Comparison of ENCODE assay signal across 8 mouse cellular contexts in the genomic region with DNA sequence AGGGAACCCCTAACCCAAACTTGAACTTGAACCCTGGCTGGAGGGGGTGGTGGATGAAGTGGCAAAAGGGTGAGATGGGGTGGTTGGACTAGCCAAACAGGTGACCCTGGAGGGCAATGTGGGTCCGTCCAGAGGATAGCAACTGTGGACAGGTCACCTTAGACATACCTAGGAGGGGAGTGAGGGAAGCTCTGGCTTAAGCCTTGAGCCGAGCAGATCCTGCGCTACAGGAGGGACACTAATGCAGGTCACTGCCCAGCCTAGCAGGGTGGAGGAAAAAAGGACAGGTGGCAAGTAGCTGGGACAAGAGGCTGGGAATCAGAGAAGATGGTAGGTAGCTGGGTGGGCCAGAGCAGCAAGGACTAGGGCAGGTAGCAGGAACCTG. TPM values are rescaled to one million over a fixed set of nuclear protein-coding genes. Genes with fewer than 3 reads are reported as not detected.
DNase-seq lines count a peak whose midpoint lies in the region; ATAC-seq and TF ChIP-seq lines count a peak whose summit lies in the region.

No protein-coding gene starts in this region.

- H3K27ac ChIP-seq in embryonic fibroblast, embryonic 13.5 days (ENCODE audit: insufficient read depth, low read length), result no peak overlapping the region
- no peak overlapping the region for H3K27ac ChIP-seq in intestine, postnatal 0 days (ENCODE audit: low read depth, low read length)
- no peak overlapping the region; the same call in 1 of the 2 replicates for H3K27ac ChIP-seq in neural tube, embryonic 15.5 days (replicated peaks)

- H3K4me1 ChIP-seq in lung, adult 2 months (ENCODE audit: control insufficient read depth, insufficient read depth, low read length), result peaks cover 27% of the 10 kb centered on the region
- H3K4me1 ChIP-seq in embryonic fibroblast, embryonic 13.5 days (ENCODE audit: control insufficient read depth, insufficient read depth, low read length), result peaks cover 13% of the 10 kb centered on the region
- peaks cover 35% of the 10 kb centered on the region for H3K4me1 ChIP-seq in intestine, postnatal 0 days (replicated peaks; ENCODE audit: control insufficient read depth, insufficient read depth, low read length)
- H3K4me1 ChIP-seq in neural tube, embryonic 15.5 days, result peaks cover 56% of the 10 kb centered on the region

- H3K27me3 ChIP-seq in intestine, postnatal 0 days (replicated peaks; ENCODE audit: control insufficient read depth, insufficient read depth, low read length), result no peaks in the 10 kb centered on the region
- H3K27me3 ChIP-seq in neural tube, embryonic 15.5 days (replicated peaks), result no peaks in the 10 kb centered on the region

- no peak for TF ChIP-seq POLR2A in lung, adult 2 months (IDR thresholded peaks at IDR 0.05; ENCODE audit: borderline replicate concordance, extremely low read depth, low read depth, low read length)
- no peak for TF ChIP-seq POLR2A in embryonic fibroblast, embryonic 13.5 days (IDR thresholded peaks at IDR 0.05; ENCODE audit: low read depth, low read length)

- no peaks in the 10 kb centered on the region for H3K9me3 ChIP-seq in intestine, postnatal 0 days (ENCODE audit: control insufficient read depth)
- no peaks in the 10 kb centered on the region for H3K9me3 ChIP-seq in neural tube, embryonic 15.5 days (replicated peaks)

- intact Hi-C loops in gastrocnemius, postnatal 14 days (cut with DNase I; ENCODE audit: low total_unique reads), result no loop called here

- peak overlapping the region; percentile 90 for H3K4me2 ChIP-seq in intestine, postnatal 0 days (replicated peaks; ENCODE audit: low read depth)
- H3K4me2 ChIP-seq in neural tube, embryonic 15.5 days, result peak overlapping the region; percentile 98

- WGBS in lung, adult 2 months, result 13% methylated on average over 3 of the region's 3 CpGs
- 9% methylated on average over 3 of the region's 3 CpGs for WGBS in intestine, postnatal 0 days
- 35% methylated on average over 3 of the region's 3 CpGs for WGBS in neural tube, embryonic 15.5 days

- DNase-seq in lung, adult 2 months, result no peak
- no peak for DNase-seq in lung, postnatal 4 days
- no peak for DNase-seq in gastrocnemius, postnatal 14 days
- DNase-seq in kidney, adult 9 months, result no peak

- peaks cover 10% of the 10 kb centered on the region; the same call in 1 of the 2 replicates for H3K36me3 ChIP-seq in intestine, postnatal 0 days (ENCODE audit: control insufficient read depth, insufficient read depth)
- peaks cover 5% of the 10 kb centered on the region; the same call in 1 of the 2 replicates for H3K36me3 ChIP-seq in neural tube, embryonic 15.5 days

- no peak for TF ChIP-seq CTCF in lung, adult 2 months (IDR thresholded peaks at IDR 0.05; ENCODE audit: insufficient read depth, low read length)
- no peak for TF ChIP-seq CTCF in embryonic fibroblast, embryonic 13.5 days (IDR thresholded peaks at IDR 0.05; ENCODE audit: borderline replicate concordance, insufficient read depth, low read length)
- no peak for TF ChIP-seq CTCF in intestine, postnatal 0 days (IDR thresholded peaks at IDR 0.05; ENCODE audit: low read depth)

- no peak for ATAC-seq in intestine, postnatal 0 days
- ATAC-seq in neural tube, embryonic 15.5 days (ENCODE audit: low FRiP score), result no peak
- ATAC-seq in frontal cortex, adult (ENCODE audit: low TSS enrichment), result no peak

- H3K4me3 ChIP-seq in lung, adult 2 months (replicated peaks; ENCODE audit: extremely low read depth, low read depth, low read length), result peak overlapping the region; percentile 88
- peak overlapping the region; percentile 73 for H3K4me3 ChIP-seq in embryonic fibroblast, embryonic 13.5 days (ENCODE audit: insufficient read depth, low read length)
- peak overlapping the region; percentile 93 for H3K4me3 ChIP-seq in intestine, postnatal 0 days (ENCODE audit: low read depth, low read length)
- peak overlapping the region; percentile 78 for H3K4me3 ChIP-seq in neural tube, embryonic 15.5 days (replicated peaks)

- H3K9ac ChIP-seq in intestine, postnatal 0 days (ENCODE audit: low read depth, low read length), result peak overlapping the region; percentile 94
- H3K9ac ChIP-seq in neural tube, embryonic 15.5 days (replicated peaks), result peak overlapping the region; percentile 89

RNA-seq across cellular contexts. Expression of a gene that starts 1.1 kb away (rescaled TPM):
- polyA plus RNA-seq in lung, adult 2 months (2012; rRNA removed), result 35.8 and 36.7 TPM in 2 replicates
- 25.6 and 25.8 TPM in 2 replicates for polyA plus RNA-seq in embryonic fibroblast, embryonic 13.5 days (2011; ENCODE audit: insufficient read length, low read depth, missing spikeins)
- 9.7 and 10.1 TPM in 2 replicates for polyA plus RNA-seq in intestine, postnatal 0 days (2015; fragmentation: Nextera tagmentation; extraction: Ambion mirVana)
- polyA plus RNA-seq in neural tube, embryonic 15.5 days (2015; fragmentation: Nextera tagmentation; extraction: Ambion mirVana), result 11.8 and 12.6 TPM in 2 replicates
- 10 to 100 TPM; 31.6 to 35.0 TPM for total RNA-seq in gastrocnemius, postnatal 14 days (2021)

RNA-seq across cellular contexts. Expression of a gene that starts 21.4 kb away (rescaled TPM):
- polyA plus RNA-seq in lung, adult 2 months (2012; rRNA removed), result 0.51 and 1.3 TPM in 2 replicates
- polyA plus RNA-seq in embryonic fibroblast, embryonic 13.5 days (2011; ENCODE audit: insufficient read length, low read depth, missing spikeins), result 1.6 and 1.9 TPM in 2 replicates
- 0.25 and 0.41 TPM in 2 replicates for polyA plus RNA-seq in intestine, postnatal 0 days (2015; fragmentation: Nextera tagmentation; extraction: Ambion mirVana)
- 3.1 and 6.4 TPM in 2 replicates for polyA plus RNA-seq in neural tube, embryonic 15.5 days (2015; fragmentation: Nextera tagmentation; extraction: Ambion mirVana)
- 10 to 100 TPM; 18.6 to 19.6 TPM for total RNA-seq in gastrocnemius, postnatal 14 days (2021)

RNA-seq across cellular contexts. Expression of a gene that starts 22.4 kb away (rescaled TPM):
- polyA plus RNA-seq in lung, adult 2 months (2012; rRNA removed), result 1.1 and 1.5 TPM in 2 replicates
- polyA plus RNA-seq in embryonic fibroblast, embryonic 13.5 days (2011; ENCODE audit: insufficient read length, low read depth, missing spikeins), result not detected in 2 replicates
- polyA plus RNA-seq in intestine, postnatal 0 days (2015; fragmentation: Nextera tagmentation; extraction: Ambion mirVana), result 0.38 TPM in 1 of 2 replicates, not detected in the other
- 7.9 and 9.8 TPM in 2 replicates for polyA plus RNA-seq in neural tube, embryonic 15.5 days (2015; fragmentation: Nextera tagmentation; extraction: Ambion mirVana)
- total RNA-seq in gastrocnemius, postnatal 14 days (2021), result 1 to 10 TPM; 1.3 to 2.8 TPM

RNA-seq across cellular contexts. Expression of a gene that starts 36.4 kb away (rescaled TPM):
- polyA plus RNA-seq in lung, adult 2 months (2012; rRNA removed), result 2.7 TPM in 2 replicates
- 2.6 and 3.2 TPM in 2 replicates for polyA plus RNA-seq in embryonic fibroblast, embryonic 13.5 days (2011; ENCODE audit: insufficient read length, low read depth, missing spikeins)
- polyA plus RNA-seq in intestine, postnatal 0 days (2015; fragmentation: Nextera tagmentation; extraction: Ambion mirVana), result 1.3 and 1.7 TPM in 2 replicates
- 35.5 and 42.4 TPM in 2 replicates for polyA plus RNA-seq in neural tube, embryonic 15.5 days (2015; fragmentation: Nextera tagmentation; extraction: Ambion mirVana)
- total RNA-seq in gastrocnemius, postnatal 14 days (2021), result 10 to 100 TPM; 14.5 to 24.5 TPM

RNA-seq across cellular contexts. Expression of a gene that starts 49.7 kb away (rescaled TPM):
- polyA plus RNA-seq in lung, adult 2 months (2012; rRNA removed), result 308 and 342 TPM in 2 replicates
- polyA plus RNA-seq in embryonic fibroblast, embryonic 13.5 days (2011; ENCODE audit: insufficient read length, low read depth, missing spikeins), result 129 and 132 TPM in 2 replicates
- 338 and 383 TPM in 2 replicates for polyA plus RNA-seq in intestine, postnatal 0 days (2015; fragmentation: Nextera tagmentation; extraction: Ambion mirVana)
- 299 and 314 TPM in 2 replicates for polyA plus RNA-seq in neural tube, embryonic 15.5 days (2015; fragmentation: Nextera tagmentation; extraction: Ambion mirVana)
- 100 to 1,000 TPM; 123 to 134 TPM for total RNA-seq in gastrocnemius, postnatal 14 days (2021)
